Mouse (Mus musculus): ENCODE results near the gene Reep1. TPM values are rescaled to one million over a fixed set of nuclear protein-coding genes. Genes with fewer than 3 reads are reported as not detected.

Reep1 gene
- polyA plus RNA-seq, 1 experiment from 2014 or later = 7.3 TPM

DNA sequence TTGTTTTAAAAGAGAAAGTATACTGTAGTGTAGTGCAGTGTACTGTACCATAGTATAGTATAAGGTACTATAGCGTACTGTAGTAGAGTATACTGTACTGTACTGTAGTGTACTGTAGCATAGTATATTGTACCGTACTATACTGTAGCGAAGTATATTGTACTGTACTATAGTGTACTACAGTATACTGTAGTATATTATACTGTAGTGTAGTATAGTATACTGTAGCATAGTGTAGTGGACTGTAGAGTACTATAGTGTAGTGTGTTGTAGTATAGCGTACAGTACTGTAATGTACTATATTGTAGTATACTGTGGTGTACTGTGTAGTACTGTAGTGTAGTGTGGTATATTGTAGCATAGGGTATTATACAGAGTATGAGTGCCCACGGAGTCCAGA lies 9.1 kb downstream of the Reep1 start:
- Histone ChIP-seq H3K27me3 (ENCODE audit: low read depth, poor library complexity, severe bottlenecking) (no peaks in the 10 kb centered on the region), H3K4me1 (peaks cover 14% of the 10 kb centered on the region), H3K4me3 (no peak overlapping the region), H3K9me3 (replicated peaks) (no peaks in the 10 kb centered on the region), H3K36me3 (no peaks in the 10 kb centered on the region), H3K27ac (no peak overlapping the region)
- no peak for DNase-seq (ENCODE audit: low spot score)
- 97% methylated on average over 5 of the region's 5 CpGs for WGBS

DNA sequence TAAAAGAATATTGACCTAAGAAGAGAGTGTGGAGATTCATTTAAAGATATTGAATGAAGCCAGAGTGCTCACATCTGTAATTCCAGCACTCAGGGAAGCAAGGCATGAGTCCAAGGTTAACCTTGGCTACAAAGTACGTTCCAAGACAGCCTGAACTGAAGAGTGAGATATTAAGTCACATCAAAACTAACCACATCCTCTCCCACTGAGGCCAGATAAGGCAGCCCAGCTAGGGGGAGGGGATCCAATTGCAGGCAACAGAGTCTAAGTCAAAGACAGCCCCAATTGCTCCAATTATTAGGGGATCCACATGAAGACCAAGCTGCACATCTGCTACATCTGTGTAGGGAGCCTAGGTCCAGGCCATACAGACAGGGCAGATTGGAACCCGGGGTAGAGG lies 11.0 kb downstream of the Reep1 start:
- Histone ChIP-seq H3K4me1 (peaks cover 18% of the 10 kb centered on the region), H3K36me3 (no peaks in the 10 kb centered on the region), H3K4me3 (no peak overlapping the region), H3K27ac (no peak overlapping the region), H3K9me3 (replicated peaks) (no peaks in the 10 kb centered on the region), H3K27me3 (ENCODE audit: low read depth, poor library complexity, severe bottlenecking) (no peaks in the 10 kb centered on the region)
- no peak for DNase-seq (ENCODE audit: low spot score)
- 87% methylated on average over 2 of the region's 2 CpGs for WGBS

DNA sequence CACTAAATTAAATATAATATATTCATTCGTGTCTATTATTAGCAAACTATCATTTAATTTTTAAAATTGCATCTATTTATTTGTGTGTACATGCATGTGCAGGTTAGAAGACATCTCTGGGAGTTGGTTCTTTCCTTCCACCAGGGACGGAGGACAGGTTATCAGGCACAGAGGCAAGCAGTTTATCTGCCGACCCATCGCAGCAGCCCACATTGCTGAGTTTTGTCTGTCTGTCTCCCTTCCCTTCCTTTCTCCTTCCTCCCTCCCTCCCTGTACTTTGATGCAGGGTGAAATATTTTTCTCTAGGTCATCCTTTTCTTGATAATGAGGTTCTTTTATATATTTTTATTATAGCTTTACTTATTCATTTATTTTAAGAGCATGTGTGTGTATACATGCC lies 11.9 kb downstream of the Reep1 start:
- Histone ChIP-seq H3K4me1 (peaks cover 24% of the 10 kb centered on the region), H3K27ac (no peak overlapping the region), H3K4me3 (no peak overlapping the region), H3K9me3 (replicated peaks) (no peaks in the 10 kb centered on the region), H3K36me3 (no peaks in the 10 kb centered on the region), H3K27me3 (ENCODE audit: low read depth, poor library complexity, severe bottlenecking) (no peaks in the 10 kb centered on the region)
- DNase-seq (ENCODE audit: low spot score) = no peak
- 83% methylated on average over 4 of the region's 4 CpGs for WGBS

DNA sequence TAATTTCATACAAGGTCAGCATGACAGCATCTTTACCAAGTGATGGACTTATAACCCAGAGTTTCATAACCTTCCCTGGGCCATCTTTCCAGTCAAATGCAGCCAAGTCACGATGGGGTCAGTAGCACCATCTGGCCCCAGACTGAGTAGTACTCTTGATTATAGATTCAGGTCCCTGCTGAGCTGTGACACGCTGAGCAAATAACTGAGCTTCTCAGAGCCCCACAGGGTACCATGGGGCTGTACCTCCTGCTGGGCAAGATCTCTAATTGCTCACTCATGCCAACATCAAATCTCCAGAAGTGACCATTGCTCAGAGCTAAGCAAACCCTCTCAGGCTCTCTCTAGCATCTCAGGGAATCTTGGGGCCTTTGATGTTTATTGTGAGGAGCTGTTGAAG lies 15.6 kb downstream of the Reep1 start:
- H3K27me3 ChIP-seq (ENCODE audit: low read depth, poor library complexity, severe bottlenecking) = no peaks in the 10 kb centered on the region
- H3K4me1 ChIP-seq = peaks cover 10% of the 10 kb centered on the region
- no peak for DNase-seq (ENCODE audit: low spot score)
- no peaks in the 10 kb centered on the region for H3K9me3 ChIP-seq (replicated peaks)
- no peak overlapping the region for H3K27ac ChIP-seq
- H3K36me3 ChIP-seq = no peaks in the 10 kb centered on the region
- WGBS = 36% methylated on average over 2 of the region's 2 CpGs
- H3K4me3 ChIP-seq = no peak overlapping the region

DNA sequence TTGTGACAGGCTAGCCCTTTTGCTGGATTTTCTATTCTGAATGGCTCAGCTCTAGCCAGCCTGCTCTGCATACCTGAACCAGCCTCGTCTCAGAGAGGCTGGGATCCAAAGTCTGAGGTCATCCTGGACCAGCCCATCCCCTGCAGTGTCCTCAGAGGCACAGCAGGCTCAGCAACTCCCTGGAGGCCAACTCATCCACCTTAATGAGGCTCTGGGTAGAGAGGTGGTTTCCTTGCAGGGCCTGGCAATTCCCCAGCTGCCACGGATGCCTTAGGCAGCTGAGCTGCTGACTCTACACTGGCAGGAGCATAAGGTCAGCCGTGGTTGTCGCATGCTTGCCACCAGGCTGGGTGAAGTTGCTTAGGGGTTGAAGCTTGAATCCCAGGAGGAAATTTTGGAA lies 16.2 kb downstream of the Reep1 start:
- WGBS = 41% methylated on average over 4 of the region's 4 CpGs
- DNase-seq (ENCODE audit: low spot score) = no peak
- no peak overlapping the region for H3K4me3 ChIP-seq
- no peaks in the 10 kb centered on the region for H3K27me3 ChIP-seq (ENCODE audit: low read depth, poor library complexity, severe bottlenecking)
- H3K9me3 ChIP-seq (replicated peaks) = no peaks in the 10 kb centered on the region
- H3K36me3 ChIP-seq = no peaks in the 10 kb centered on the region
- peaks cover 10% of the 10 kb centered on the region for H3K4me1 ChIP-seq
- H3K27ac ChIP-seq = no peak overlapping the region

DNA sequence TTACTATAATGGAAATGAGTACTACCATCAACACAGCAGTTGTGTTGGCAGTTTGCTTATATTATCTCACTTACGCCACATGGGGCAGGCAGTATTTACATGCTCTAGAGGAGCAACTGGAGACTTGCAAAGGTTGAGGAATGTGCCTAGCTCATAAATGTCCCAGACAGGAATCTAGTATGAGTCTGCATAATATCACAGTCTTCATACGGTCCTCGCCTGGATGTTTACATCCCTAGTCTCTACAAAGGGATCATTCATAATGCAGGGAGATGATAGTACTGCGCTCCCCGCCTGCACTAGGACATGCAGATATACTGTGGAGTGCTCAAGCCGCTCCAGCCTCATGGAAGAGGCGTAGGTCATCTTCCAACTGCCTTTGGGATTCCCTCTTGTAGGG lies 19.3 kb downstream of the Reep1 start:
- DNase-seq (ENCODE audit: low spot score) = no peak
- Histone ChIP-seq H3K9me3 (replicated peaks) (no peaks in the 10 kb centered on the region), H3K4me1 (peaks cover 10% of the 10 kb centered on the region), H3K27ac (no peak overlapping the region), H3K4me3 (no peak overlapping the region), H3K36me3 (no peaks in the 10 kb centered on the region), H3K27me3 (ENCODE audit: low read depth, poor library complexity, severe bottlenecking) (no peaks in the 10 kb centered on the region)
- WGBS = 91% methylated on average over 7 of the region's 7 CpGs

DNA sequence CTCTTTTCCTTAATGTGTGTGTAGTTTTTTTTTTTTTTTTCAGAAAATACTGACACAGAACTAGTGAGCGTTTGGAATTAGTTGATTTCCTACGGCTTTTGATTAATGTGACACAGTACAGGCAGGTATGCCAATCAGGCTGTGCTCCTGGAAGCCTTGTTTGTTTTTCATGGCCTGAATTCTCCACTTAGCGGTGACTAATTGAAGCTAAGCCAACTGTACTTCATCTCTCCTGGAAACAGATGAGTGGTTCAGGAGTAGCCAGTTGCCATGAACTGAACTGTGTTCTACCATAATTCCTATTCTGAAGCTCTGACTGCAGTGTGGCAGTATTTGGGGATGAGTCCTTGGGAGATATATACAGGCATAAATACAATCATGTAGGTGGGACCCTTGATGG lies 20.9 kb downstream of the Reep1 start:
- H3K36me3 ChIP-seq = no peaks in the 10 kb centered on the region
- H3K9me3 ChIP-seq (replicated peaks) = no peaks in the 10 kb centered on the region
- DNase-seq (ENCODE audit: low spot score) = no peak
- H3K4me1 ChIP-seq = peaks cover 10% of the 10 kb centered on the region
- no peak overlapping the region for H3K27ac ChIP-seq
- no peaks in the 10 kb centered on the region for H3K27me3 ChIP-seq (ENCODE audit: low read depth, poor library complexity, severe bottlenecking)
- H3K4me3 ChIP-seq = no peak overlapping the region
- WGBS = 90% methylated on average over 3 of the region's 3 CpGs

DNA sequence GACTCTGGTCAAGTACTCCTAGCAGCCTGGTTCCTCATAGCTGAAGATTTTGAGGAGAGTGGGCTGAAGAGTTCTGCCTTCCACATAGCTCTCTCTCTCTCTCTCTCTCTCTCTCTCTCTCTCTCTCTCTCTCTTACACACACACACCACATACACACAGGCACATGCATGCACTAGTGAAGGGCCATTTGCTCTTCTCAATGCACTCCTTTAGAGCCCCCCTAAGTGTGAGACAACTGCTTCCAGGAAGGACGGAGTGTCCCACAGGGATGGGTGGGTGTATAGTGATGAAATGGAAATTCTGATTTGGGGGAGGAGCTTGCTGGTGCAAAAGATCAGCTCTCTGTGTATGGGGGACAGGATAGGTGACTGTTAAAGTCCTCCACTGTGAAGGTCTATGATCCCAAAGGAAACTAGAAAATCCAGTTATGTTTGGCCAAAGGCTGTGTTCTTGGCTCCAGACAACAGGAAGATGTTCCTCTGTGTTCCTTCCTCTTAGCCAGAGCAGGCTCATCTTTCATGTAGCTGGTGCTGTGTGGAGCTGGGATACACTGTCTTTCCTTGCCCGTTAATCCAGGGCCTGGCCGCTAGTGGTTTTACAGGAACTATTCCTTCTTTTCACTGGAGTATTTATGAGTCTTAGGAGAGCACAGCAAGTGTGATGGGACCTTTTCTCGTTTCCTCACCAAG lies 27.7 kb downstream of the Reep1 start:
- Histone ChIP-seq H3K9me3 (replicated peaks) (no peaks in the 10 kb centered on the region), H3K36me3 (no peaks in the 10 kb centered on the region), H3K27me3 (ENCODE audit: low read depth, poor library complexity, severe bottlenecking) (no peaks in the 10 kb centered on the region), H3K4me3 (no peak overlapping the region), H3K4me1 (peaks cover 14% of the 10 kb centered on the region), H3K27ac (no peak overlapping the region)
- DNase-seq (ENCODE audit: low spot score) = no peak
- WGBS = 52% methylated on average over 4 of the region's 4 CpGs

DNA sequence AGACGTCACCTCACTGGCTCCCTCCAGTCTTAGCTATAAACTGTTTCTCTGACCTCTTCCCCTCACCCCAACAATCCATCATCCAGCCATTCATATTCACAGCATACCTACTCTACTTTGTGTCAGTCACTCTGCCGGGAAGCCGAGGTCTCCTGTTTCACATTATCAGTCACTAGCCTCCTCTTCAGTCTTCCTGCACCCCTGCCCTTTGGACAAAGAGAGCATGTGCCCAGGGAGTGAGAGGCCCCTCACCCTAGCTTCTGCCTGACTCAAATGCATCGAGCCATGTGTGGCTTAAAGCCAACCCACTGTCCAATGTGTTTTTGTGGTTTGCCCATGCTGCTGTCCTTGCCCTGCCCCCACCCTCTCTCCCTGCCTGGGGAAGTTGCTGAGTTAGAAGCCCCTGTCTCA lies 28.2 kb downstream of the Reep1 start:
- no peaks in the 10 kb centered on the region for H3K36me3 ChIP-seq
- no peak overlapping the region for H3K4me3 ChIP-seq
- H3K4me1 ChIP-seq = peaks cover 14% of the 10 kb centered on the region
- DNase-seq (ENCODE audit: low spot score) = peak; percentile 37
- no peak overlapping the region for H3K27ac ChIP-seq
- H3K27me3 ChIP-seq (ENCODE audit: low read depth, poor library complexity, severe bottlenecking) = no peaks in the 10 kb centered on the region
- WGBS = 26% methylated on average over 4 of the region's 4 CpGs
- H3K9me3 ChIP-seq (replicated peaks) = no peaks in the 10 kb centered on the region

DNA sequence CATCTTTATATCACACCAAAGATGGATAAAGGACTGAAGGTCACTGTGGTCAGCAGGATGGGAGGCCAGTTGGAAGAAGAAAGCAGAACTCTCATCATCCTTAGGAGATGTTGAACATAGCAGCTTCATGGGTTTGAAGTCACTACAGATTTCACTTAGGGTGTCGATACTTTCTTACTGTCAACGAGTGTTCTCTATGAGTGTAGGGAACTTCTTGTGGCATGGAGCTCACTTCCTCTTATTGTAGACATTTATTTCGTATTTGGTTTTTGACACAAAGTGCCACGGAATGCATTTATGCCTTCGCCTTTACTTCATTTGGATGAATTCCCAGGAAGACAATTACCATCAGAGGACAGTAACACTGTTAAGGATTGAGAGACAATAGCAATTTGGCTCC lies 28.7 kb downstream of the Reep1 start:
- H3K4me3 ChIP-seq = no peak overlapping the region
- H3K27ac ChIP-seq = no peak overlapping the region
- no peaks in the 10 kb centered on the region for H3K27me3 ChIP-seq (ENCODE audit: low read depth, poor library complexity, severe bottlenecking)
- H3K9me3 ChIP-seq (replicated peaks) = no peaks in the 10 kb centered on the region
- peaks cover 14% of the 10 kb centered on the region for H3K4me1 ChIP-seq
- DNase-seq (ENCODE audit: low spot score) = no peak
- WGBS = 92% methylated on average over 5 of the region's 5 CpGs
- no peaks in the 10 kb centered on the region for H3K36me3 ChIP-seq

DNA sequence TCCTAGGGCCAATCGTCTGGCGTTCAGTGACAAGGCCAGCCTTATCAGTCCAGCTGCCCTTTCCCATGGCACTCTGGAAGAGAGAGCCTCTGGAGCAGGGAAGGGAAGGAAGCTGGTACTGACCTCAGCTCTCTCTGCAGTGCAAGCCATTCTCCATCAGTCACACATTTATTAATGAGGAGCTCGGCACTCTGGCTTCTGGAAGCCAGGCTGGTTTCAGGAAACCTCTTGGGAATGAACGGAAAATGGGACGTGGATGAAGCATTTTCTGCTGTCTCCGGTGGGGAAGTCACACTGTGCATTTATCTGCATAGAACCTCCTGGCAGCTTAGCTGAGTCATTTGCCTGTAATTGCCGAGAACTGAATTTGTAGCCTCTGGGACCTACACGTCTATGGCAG lies 29.8 kb downstream of the Reep1 start:
- no peak overlapping the region for H3K4me3 ChIP-seq
- 83% methylated on average over 8 of the region's 8 CpGs for WGBS
- H3K4me1 ChIP-seq = peaks cover 14% of the 10 kb centered on the region
- H3K36me3 ChIP-seq = no peaks in the 10 kb centered on the region
- no peaks in the 10 kb centered on the region for H3K9me3 ChIP-seq (replicated peaks)
- H3K27me3 ChIP-seq (ENCODE audit: low read depth, poor library complexity, severe bottlenecking) = no peaks in the 10 kb centered on the region
- H3K27ac ChIP-seq = no peak overlapping the region
- no peak for DNase-seq (ENCODE audit: low spot score)

DNA sequence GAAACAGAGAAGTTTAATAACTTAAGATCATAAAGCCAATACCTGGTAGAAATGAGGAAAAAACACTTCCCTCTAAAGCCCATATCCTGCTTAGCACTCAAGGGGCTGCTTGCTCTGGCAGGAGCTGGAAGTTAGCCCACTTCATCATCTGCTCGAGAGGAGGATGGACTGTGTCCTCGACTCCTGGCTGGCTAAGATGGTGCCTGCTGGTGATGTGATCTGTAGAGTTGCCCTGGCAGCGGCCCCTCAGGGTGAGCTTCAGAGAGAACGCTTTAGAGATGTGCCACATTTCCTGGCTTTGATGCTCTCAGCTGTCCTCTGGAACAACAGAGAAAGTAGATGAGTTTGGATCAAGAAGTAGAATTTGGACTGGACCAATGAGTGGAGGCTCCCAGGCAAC lies 31.2 kb downstream of the Reep1 start:
- Histone ChIP-seq H3K36me3 (no peaks in the 10 kb centered on the region), H3K4me3 (no peak overlapping the region), H3K27me3 (ENCODE audit: low read depth, poor library complexity, severe bottlenecking) (no peaks in the 10 kb centered on the region), H3K9me3 (replicated peaks) (no peaks in the 10 kb centered on the region), H3K4me1 (peaks cover 10% of the 10 kb centered on the region), H3K27ac (no peak overlapping the region)
- WGBS = 76% methylated on average over 4 of the region's 4 CpGs
- no peak for DNase-seq (ENCODE audit: low spot score)

DNA sequence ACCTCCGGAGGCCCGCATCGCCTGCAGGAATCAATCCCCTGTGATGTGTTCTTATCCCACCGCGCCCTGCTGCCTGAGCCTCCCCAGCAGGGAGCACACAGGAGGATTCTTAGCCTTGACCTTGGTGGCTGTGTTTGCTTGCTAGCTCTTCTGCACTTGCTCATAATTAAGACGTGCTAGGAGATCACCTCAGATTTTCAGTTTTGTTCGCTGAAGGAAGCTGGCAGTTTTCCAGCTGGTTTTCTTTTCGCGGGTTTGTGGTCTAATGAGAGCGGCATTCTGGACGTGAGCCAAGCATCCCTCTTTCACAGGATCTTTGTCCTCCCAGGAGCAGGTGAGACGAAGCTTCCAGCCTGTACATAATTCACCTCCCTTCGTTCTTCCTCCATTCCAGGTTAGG lies 33.6 kb downstream of the Reep1 start:
- H3K4me1 ChIP-seq = peaks cover under 1% of the 10 kb centered on the region; the same call in 1 of the 2 replicates
- H3K27ac ChIP-seq = no peak overlapping the region
- no peak for DNase-seq (ENCODE audit: low spot score)
- WGBS = 78% methylated on average over 13 of the region's 13 CpGs
- no peaks in the 10 kb centered on the region for H3K36me3 ChIP-seq
- H3K27me3 ChIP-seq (ENCODE audit: low read depth, poor library complexity, severe bottlenecking) = no peaks in the 10 kb centered on the region
- no peak overlapping the region for H3K4me3 ChIP-seq
- no peaks in the 10 kb centered on the region for H3K9me3 ChIP-seq (replicated peaks)

DNA sequence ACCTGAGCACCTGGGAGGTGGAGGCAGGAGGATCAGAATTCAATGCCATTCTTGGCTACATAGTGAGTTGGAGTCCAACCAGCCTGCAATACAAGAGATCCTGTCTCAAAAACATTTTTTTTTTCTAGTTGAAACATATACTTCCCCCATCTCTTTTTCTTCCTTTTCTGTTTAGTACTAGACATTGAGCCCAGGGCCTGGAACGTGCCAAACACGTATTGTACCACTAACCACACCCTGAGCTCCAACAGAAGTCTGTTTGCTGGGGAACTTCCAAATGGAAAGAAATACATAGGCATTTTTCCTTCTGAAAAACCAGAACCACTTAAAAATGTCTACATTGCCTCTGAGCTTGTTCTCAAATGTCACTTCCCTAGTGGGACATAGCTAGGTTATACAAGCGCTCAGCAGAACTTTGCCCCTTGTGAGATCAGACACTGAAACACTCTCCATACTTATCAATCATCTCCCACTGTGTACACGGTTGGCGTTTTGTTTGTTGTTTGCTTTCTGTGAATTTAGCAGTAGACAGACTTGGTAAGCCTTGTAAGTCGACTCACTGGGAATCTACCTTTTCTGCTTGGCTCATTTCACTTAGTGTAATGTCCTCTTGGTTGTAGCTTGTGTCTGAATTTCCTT lies 34.8 kb downstream of the Reep1 start:
- Histone ChIP-seq H3K36me3 (no peaks in the 10 kb centered on the region), H3K27ac (no peak overlapping the region), H3K27me3 (ENCODE audit: low read depth, poor library complexity, severe bottlenecking) (no peaks in the 10 kb centered on the region), H3K4me1 (no peaks in the 10 kb centered on the region), H3K4me3 (no peak overlapping the region), H3K9me3 (replicated peaks) (no peaks in the 10 kb centered on the region)
- DNase-seq (ENCODE audit: low spot score) = no peak
- 91% methylated on average over 6 of the region's 6 CpGs for WGBS
